Mouse (Mus musculus) small intestine, adult 2 months (tissue): ENCODE measurements around the gene Gpr35.

Experiments
- CTCF ChIP-seq: fragments of 200-500 bp; IDR thresholded peaks from 2 replicates; pipeline ENCODE4 v1.5.1; 2012; ENCODE audit warnings: low read depth, mild to moderate bottlenecking, control low read depth, inconsistent platforms, low read length, moderate library complexity, mixed read lengths; ENCODE audit not compliant: insufficient replicate concordance, insufficient read length; ENCODE audit errors: extremely low read depth
- POLR2A ChIP-seq: fragments of 200-500 bp; IDR thresholded peaks from 2 replicates; pipeline ENCODE4 v1.6.1; 2012; ENCODE audit warnings: low read depth, mild to moderate bottlenecking, control low read depth, inconsistent platforms, low read length, moderate library complexity

DNA sequence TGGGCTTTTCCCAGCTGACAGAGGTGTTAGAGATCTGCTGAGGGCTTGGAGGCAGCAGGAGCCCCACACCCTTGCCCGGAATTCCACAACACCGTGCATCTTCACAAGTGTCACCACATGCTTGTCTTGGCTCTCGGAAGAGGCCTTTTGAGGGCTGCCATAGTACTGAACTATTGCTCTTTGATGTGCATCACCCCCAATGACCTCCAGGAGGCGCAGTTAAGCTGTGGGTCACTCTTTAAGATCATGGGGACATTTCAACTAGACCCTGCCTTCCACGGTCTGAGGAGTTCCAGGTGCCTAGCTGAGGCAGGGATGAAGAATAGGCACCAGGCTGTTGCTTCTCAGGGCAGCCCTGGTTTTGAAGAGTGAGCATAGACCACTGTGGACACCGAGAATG, 1.2 kb upstream of the Gpr35 start:
- TF ChIP-seq POLR2A (no peak; the same call in 1 of the 2 replicates), CTCF (peak; percentile 60; the same call in 1 of the 2 replicates)
